ENCODE assay signal across 10 mouse cellular contexts in the genomic region with DNA sequence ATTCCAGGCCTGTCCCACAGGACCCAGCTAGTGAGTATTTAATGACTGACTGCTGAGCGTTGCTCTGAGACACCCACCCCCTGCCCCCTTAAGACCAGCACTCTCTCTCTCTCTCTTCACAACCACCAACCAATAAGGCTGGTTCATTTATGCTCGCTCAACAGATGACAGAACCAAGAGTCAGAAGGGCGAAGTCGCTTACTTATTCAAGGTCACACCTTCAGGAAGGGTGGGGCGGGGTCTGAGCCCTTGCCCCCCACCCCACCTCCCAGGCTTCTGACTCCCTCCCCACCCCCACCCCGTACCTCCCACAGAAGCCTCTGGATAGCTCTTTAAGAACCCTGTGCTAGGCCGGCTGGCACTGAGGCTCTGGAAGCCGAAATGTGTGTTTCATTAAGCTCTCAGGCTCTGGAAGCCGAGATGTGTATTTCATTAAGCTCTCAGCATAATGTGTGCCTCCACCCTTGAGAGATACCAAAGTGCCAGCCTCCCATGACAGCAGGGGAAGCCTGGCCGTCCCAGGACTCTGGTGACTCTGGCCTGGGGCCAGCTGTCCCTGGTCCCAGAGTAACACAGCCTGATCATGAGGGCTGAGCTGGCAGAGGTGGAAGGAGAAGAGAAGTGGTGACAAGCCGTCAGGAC. TPM values are rescaled to one million over a fixed set of nuclear protein-coding genes. Genes with fewer than 3 reads are reported as not detected.
DNase-seq lines count a peak whose midpoint lies in the region; ATAC-seq and TF ChIP-seq lines count a peak whose summit lies in the region.
"Had no signal": no experiment of that assay in that cellular context is flagged by ENCODE, and none has a peak within 500 bp of the region (broad histone marks: within the 10 kb centered on the region; RNA-seq: fewer than 3 reads in every experiment).

No protein-coding gene starts in this region.

- DNase-seq in cerebellum, adult 2 months = peak; percentile 12 to 16
- DNase-seq in cerebellum, postnatal 4 days (ENCODE audit: low spot score in 2 of 2) = no peak
- DNase-seq in midbrain, embryonic 14.5 days = peak; percentile 39
- DNase-seq in ovary, postnatal 10 days (ENCODE audit: low spot score) = no peak
- no peak for DNase-seq in thymus, adult 2 months

- no peak for TF ChIP-seq POLR2A in cerebellum, adult 2 months (IDR thresholded peaks at IDR 0.05; ENCODE audit: borderline replicate concordance, insufficient read depth, low read length)
- no peak for TF ChIP-seq POLR2A in small intestine, adult 2 months (IDR thresholded peaks at IDR 0.05; ENCODE audit: low read depth, low read length)
- TF ChIP-seq POLR2A in thymus, adult 2 months (IDR thresholded peaks at IDR 0.05; ENCODE audit: control insufficient read depth, extremely low read depth, insufficient read depth, low read length, poor library complexity) = no peak

- no peak overlapping the region for H3K4me2 ChIP-seq in midbrain, embryonic 14.5 days (ENCODE audit: low read length)
- H3K4me2 ChIP-seq in midbrain, embryonic 16.5 days (ENCODE audit: low read length) = no peak overlapping the region
- H3K4me2 ChIP-seq in heart, embryonic 16.5 days (ENCODE audit: low read depth, low read length) = peak overlapping the region; percentile 45

- no peak overlapping the region for H3K4me3 ChIP-seq in cerebellum, adult 2 months (replicated peaks; ENCODE audit: insufficient read depth, low read depth, low read length)
- no peak overlapping the region for H3K4me3 ChIP-seq in midbrain, embryonic 14.5 days (replicated peaks; ENCODE audit: low read depth, low read length)
- H3K4me3 ChIP-seq in midbrain, embryonic 16.5 days (ENCODE audit: low read depth, low read length) = no peak overlapping the region
- H3K4me3 ChIP-seq in heart, embryonic 16.5 days (ENCODE audit: low read length) = no peak overlapping the region
- peak overlapping the region; percentile 9; the same call in 1 of the 2 replicates for H3K4me3 ChIP-seq in small intestine, adult 2 months (ENCODE audit: low read depth, low read length)
- H3K4me3 ChIP-seq in thymus, adult 2 months (ENCODE audit: control insufficient read depth, insufficient read depth, low read length) = no peak overlapping the region

- TF ChIP-seq CTCF in cerebellum, adult 2 months (IDR thresholded peaks at IDR 0.05; ENCODE audit: borderline replicate concordance, insufficient read depth, low read depth, low read length) = no peak
- no peak for TF ChIP-seq CTCF in small intestine, adult 2 months (IDR thresholded peaks at IDR 0.05; ENCODE audit: extremely low read depth, insufficient read length, insufficient replicate concordance, low read depth, low read length)
- no peak for TF ChIP-seq CTCF in thymus, adult 2 months (IDR thresholded peaks at IDR 0.05; ENCODE audit: borderline replicate concordance, control insufficient read depth, extremely low read depth, insufficient read depth, low read length, poor library complexity)

- no peaks in the 10 kb centered on the region; the same call in 1 of the 2 replicates for H3K27me3 ChIP-seq in cerebellum, adult 2 months (ENCODE audit: control insufficient read depth, insufficient read depth, low read length)
- H3K27me3 ChIP-seq in midbrain, embryonic 14.5 days (ENCODE audit: control insufficient read depth, insufficient read depth, low read length) = no peaks in the 10 kb centered on the region
- H3K27me3 ChIP-seq in midbrain, embryonic 16.5 days (ENCODE audit: control insufficient read depth, insufficient read depth, low read depth, low read length) = no peaks in the 10 kb centered on the region
- H3K27me3 ChIP-seq in heart, embryonic 16.5 days (ENCODE audit: control insufficient read depth, insufficient read depth, low read length) = no peaks in the 10 kb centered on the region
- H3K27me3 ChIP-seq in small intestine, adult 2 months (ENCODE audit: control insufficient read depth, insufficient read depth, low read length) = no peaks in the 10 kb centered on the region
- H3K27me3 ChIP-seq in thymus, adult 2 months (ENCODE audit: control insufficient read depth, insufficient read depth, low read length) = no peaks in the 10 kb centered on the region

- peaks cover 3% of the 10 kb centered on the region; the same call in 1 of the 2 replicates for H3K4me1 ChIP-seq in cerebellum, adult 2 months (ENCODE audit: control insufficient read depth, insufficient read depth, low read length)
- peaks cover 6% of the 10 kb centered on the region; the same call in 1 of the 2 replicates for H3K4me1 ChIP-seq in midbrain, embryonic 14.5 days (ENCODE audit: control insufficient read depth, insufficient read depth, low read length)
- H3K4me1 ChIP-seq in midbrain, embryonic 16.5 days (ENCODE audit: control insufficient read depth, insufficient read depth, low read length) = peaks cover 11% of the 10 kb centered on the region; the same call in 1 of the 2 replicates
- peaks cover 50% of the 10 kb centered on the region for H3K4me1 ChIP-seq in heart, embryonic 16.5 days (ENCODE audit: control insufficient read depth, insufficient read depth, low read length)
- peaks cover 12% of the 10 kb centered on the region for H3K4me1 ChIP-seq in small intestine, adult 2 months (ENCODE audit: control insufficient read depth, insufficient read depth, insufficient read length, low read length)
- H3K4me1 ChIP-seq in thymus, adult 2 months (replicated peaks; ENCODE audit: control insufficient read depth, insufficient read depth, low read length) = no peaks in the 10 kb centered on the region

- no peak for ATAC-seq in midbrain, embryonic 14.5 days (ENCODE audit: low FRiP score, low TSS enrichment)
- no peak for ATAC-seq in midbrain, embryonic 16.5 days
- ATAC-seq in heart, embryonic 16.5 days (replicated peaks; ENCODE audit: extremely low read depth, insufficient read depth, low FRiP score) = peak; percentile 88

- H3K9ac ChIP-seq in midbrain, embryonic 14.5 days (replicated peaks; ENCODE audit: low read length) = no peak overlapping the region
- H3K9ac ChIP-seq in midbrain, embryonic 16.5 days (ENCODE audit: low read depth, low read length) = no peak overlapping the region
- peak overlapping the region; percentile 39; the same call in 1 of the 2 replicates for H3K9ac ChIP-seq in heart, embryonic 16.5 days (ENCODE audit: low read length)

- no peaks in the 10 kb centered on the region for H3K36me3 ChIP-seq in midbrain, embryonic 14.5 days (ENCODE audit: control insufficient read depth, insufficient read depth, low read length)
- H3K36me3 ChIP-seq in midbrain, embryonic 16.5 days (ENCODE audit: control insufficient read depth, insufficient read depth, low read length) = no peaks in the 10 kb centered on the region
- H3K36me3 ChIP-seq in heart, embryonic 16.5 days (ENCODE audit: control insufficient read depth, insufficient read depth) = no peaks in the 10 kb centered on the region
- no peaks in the 10 kb centered on the region for H3K36me3 ChIP-seq in small intestine, adult 2 months (ENCODE audit: control insufficient read depth, insufficient read depth, low read length)
- no peaks in the 10 kb centered on the region for H3K36me3 ChIP-seq in thymus, adult 2 months (ENCODE audit: control insufficient read depth, insufficient read depth, low read length)

- H3K27ac ChIP-seq in cerebellum, adult 2 months (ENCODE audit: insufficient read depth, low read length) = no peak overlapping the region
- H3K27ac ChIP-seq in midbrain, embryonic 14.5 days (replicated peaks; ENCODE audit: low read depth, low read length) = no peak overlapping the region
- no peak overlapping the region for H3K27ac ChIP-seq in midbrain, embryonic 16.5 days (ENCODE audit: low read length)
- peak overlapping the region; percentile 96 for H3K27ac ChIP-seq in heart, embryonic 16.5 days (ENCODE audit: low read length)
- H3K27ac ChIP-seq in small intestine, adult 2 months (ENCODE audit: insufficient read depth, low read depth, low read length) = no peak overlapping the region
- no peak overlapping the region for H3K27ac ChIP-seq in thymus, adult 2 months (ENCODE audit: control insufficient read depth, insufficient read depth, low read length)
- H3K27ac ChIP-seq: kidney, postnatal 0 days had no signal

- no peaks in the 10 kb centered on the region for H3K9me3 ChIP-seq in midbrain, embryonic 14.5 days (ENCODE audit: control insufficient read depth, low read length)
- H3K9me3 ChIP-seq in midbrain, embryonic 16.5 days (replicated peaks; ENCODE audit: control insufficient read depth, low read length, poor library complexity, severe bottlenecking) = no peaks in the 10 kb centered on the region
- H3K9me3 ChIP-seq in heart, embryonic 16.5 days (replicated peaks; ENCODE audit: control insufficient read depth, low read length) = no peaks in the 10 kb centered on the region

- WGBS in cerebellum, adult 2 months = 36% methylated on average over 11 of the region's 11 CpGs
- 57% methylated on average over 11 of the region's 11 CpGs for WGBS in midbrain, embryonic 14.5 days
- 54% methylated on average over 11 of the region's 11 CpGs for WGBS in midbrain, embryonic 16.5 days
- WGBS in heart, embryonic 16.5 days = 19% methylated on average over 11 of the region's 11 CpGs
- 56% methylated on average over 11 of the region's 11 CpGs for WGBS in small intestine, adult 2 months
- 90% methylated on average over 11 of the region's 11 CpGs for WGBS in thymus, adult 2 months

RNA-seq across cellular contexts. Expression of a gene that starts 33.0 kb away (rescaled TPM):
- polyA plus RNA-seq in cerebellum, adult 2 months (2012; rRNA removed) = 0.49 and 0.52 TPM in 2 replicates
- polyA plus RNA-seq in midbrain, embryonic 14.5 days (2014; fragmentation: Nextera tagmentation; extraction: Ambion mirVana) = 0.13 and 0.22 TPM in 2 replicates
- polyA plus RNA-seq in midbrain, embryonic 16.5 days (2015; fragmentation: Nextera tagmentation; extraction: Ambion mirVana) = 0.20 and 0.31 TPM in 2 replicates
- polyA plus RNA-seq in heart, embryonic 16.5 days (2015; fragmentation: Nextera tagmentation; extraction: Ambion mirVana) = 0.66 and 0.69 TPM in 2 replicates
- polyA plus RNA-seq in small intestine, adult 2 months (2012; rRNA removed) = 4.9 and 11.4 TPM in 2 replicates
- polyA plus RNA-seq in thymus, adult 2 months (2012; rRNA removed) = 2.0 and 2.5 TPM in 2 replicates
- polyA plus RNA-seq: C2C12 had no signal

Comparison
In these comparisons a context has a peak if more than half of its experiments do, and no peak if none do; other contexts are left out.
1. DNase-seq: peak in cerebellum, adult 2 months (2 of 2) and midbrain, embryonic 14.5 days (single experiment); none in cerebellum, postnatal 4 days (0 of 2), ovary, postnatal 10 days (single experiment) and thymus, adult 2 months (single experiment).